Mouse (Mus musculus) kidney, adult 2 months (tissue): ENCODE data around the gene Akap7.

Source experiments
- CTCF ChIP-seq: fragments of 200-500 bp; conservative IDR thresholded peaks from 2 replicates; pipeline ENCODE4 v1.5.1; 2011; ENCODE audit warnings: low read depth, mild to moderate bottlenecking, control low read depth, low read length, moderate library complexity, mixed read lengths; ENCODE audit not compliant: insufficient read depth, insufficient read length
- POLR2A ChIP-seq: fragments of 200-500 bp; IDR thresholded peaks from one replicate; pipeline ENCODE4 v1.6.1; 2011; ENCODE audit warnings: low read depth, low read length, control low read depth

DNA sequence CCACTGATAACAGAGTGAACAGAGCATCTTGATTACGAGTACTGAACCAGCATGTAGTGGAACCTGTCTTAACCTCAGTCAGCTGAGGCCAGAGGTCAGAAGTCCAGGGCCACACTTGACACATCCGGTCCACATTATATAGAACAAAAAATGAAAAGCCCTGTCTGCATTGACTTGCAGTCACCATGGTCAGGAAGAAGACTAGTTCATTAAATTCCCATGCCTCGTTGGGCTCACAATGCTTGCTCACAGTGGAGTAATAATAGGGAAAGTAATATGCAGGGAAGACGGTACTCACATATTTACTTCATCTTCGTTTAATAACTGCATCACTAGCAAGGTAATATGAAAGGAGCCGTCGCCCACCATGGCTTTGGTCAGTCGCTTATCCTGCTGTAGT is 36.5 kb downstream of the Akap7 start:
- TF ChIP-seq CTCF (no peak), POLR2A (no peak)
